Mouse (Mus musculus): ENCODE results near the gene Plekhg3. TPM values are rescaled to one million over a fixed set of nuclear protein-coding genes. Genes with fewer than 3 reads are reported as not detected.

The Plekhg3 gene
- polyA plus RNA-seq, 1 experiment from 2014 or later = 0.93 TPM

GRCm38 (mm10) chr12:76592213-76592612, 61.5 kb downstream of the Plekhg3 start:
- no peak overlapping the region for H3K4me2 ChIP-seq (ENCODE audit: low read length)
- no peak overlapping the region for H3K9ac ChIP-seq (ENCODE audit: low read depth, low read length)
- no peak for ATAC-seq
- H3K27me3 ChIP-seq (ENCODE audit: control insufficient read depth, insufficient read depth, low read depth, low read length) = no peaks in the 10 kb centered on the region
- H3K4me1 ChIP-seq (ENCODE audit: control insufficient read depth, insufficient read depth, low read length) = peaks cover 4% of the 10 kb centered on the region; the same call in 1 of the 2 replicates
- H3K4me3 ChIP-seq (ENCODE audit: low read depth, low read length) = no peak overlapping the region
- no peaks in the 10 kb centered on the region for H3K36me3 ChIP-seq (ENCODE audit: control insufficient read depth, insufficient read depth, low read length)
- H3K9me3 ChIP-seq (replicated peaks; ENCODE audit: control insufficient read depth, low read length, poor library complexity, severe bottlenecking) = no peaks in the 10 kb centered on the region
- H3K27ac ChIP-seq (ENCODE audit: low read length) = no peak overlapping the region
- 50% methylated on average over 1 of the region's 1 CpGs for WGBS

GRCm38 (mm10) chr12:76593254-76593653, 62.6 kb downstream of the Plekhg3 start:
- WGBS = 85% methylated on average over 6 of the region's 6 CpGs
- no peak for ATAC-seq
- Histone ChIP-seq H3K27me3 (ENCODE audit: control insufficient read depth, insufficient read depth, low read depth, low read length) (no peaks in the 10 kb centered on the region), H3K9ac (ENCODE audit: low read depth, low read length) (no peak overlapping the region), H3K4me1 (ENCODE audit: control insufficient read depth, insufficient read depth, low read length) (peaks cover 4% of the 10 kb centered on the region; the same call in 1 of the 2 replicates), H3K9me3 (replicated peaks; ENCODE audit: control insufficient read depth, low read length, poor library complexity, severe bottlenecking) (no peaks in the 10 kb centered on the region), H3K27ac (ENCODE audit: low read length) (no peak overlapping the region), H3K4me2 (ENCODE audit: low read length) (no peak overlapping the region), H3K4me3 (ENCODE audit: low read depth, low read length) (no peak overlapping the region), H3K36me3 (ENCODE audit: control insufficient read depth, insufficient read depth, low read length) (no peaks in the 10 kb centered on the region)

GRCm38 (mm10) chr12:76593839-76594322, 63.2 kb downstream of the Plekhg3 start:
- H3K27ac ChIP-seq (ENCODE audit: low read length) = no peak overlapping the region
- H3K9ac ChIP-seq (ENCODE audit: low read depth, low read length) = no peak overlapping the region
- WGBS = 10% methylated on average over 7 of the region's 7 CpGs
- H3K27me3 ChIP-seq (ENCODE audit: control insufficient read depth, insufficient read depth, low read depth, low read length) = no peaks in the 10 kb centered on the region
- no peaks in the 10 kb centered on the region for H3K36me3 ChIP-seq (ENCODE audit: control insufficient read depth, insufficient read depth, low read length)
- no peak overlapping the region for H3K4me3 ChIP-seq (ENCODE audit: low read depth, low read length)
- H3K9me3 ChIP-seq (replicated peaks; ENCODE audit: control insufficient read depth, low read length, poor library complexity, severe bottlenecking) = no peaks in the 10 kb centered on the region
- no peak overlapping the region for H3K4me2 ChIP-seq (ENCODE audit: low read length)
- no peak for ATAC-seq
- peaks cover 4% of the 10 kb centered on the region; the same call in 1 of the 2 replicates for H3K4me1 ChIP-seq (ENCODE audit: control insufficient read depth, insufficient read depth, low read length)

GRCm38 (mm10) chr12:76594556-76594955, 63.9 kb downstream of the Plekhg3 start:
- WGBS = 70% methylated on average over 3 of the region's 3 CpGs
- ATAC-seq = no peak

GRCm38 (mm10) chr12:76595830-76596229, 65.1 kb downstream of the Plekhg3 start:
- no peaks in the 10 kb centered on the region for H3K36me3 ChIP-seq (ENCODE audit: control insufficient read depth, insufficient read depth, low read length)
- H3K9me3 ChIP-seq (replicated peaks; ENCODE audit: control insufficient read depth, low read length, poor library complexity, severe bottlenecking) = no peaks in the 10 kb centered on the region
- H3K4me1 ChIP-seq (ENCODE audit: control insufficient read depth, insufficient read depth, low read length) = peaks cover 4% of the 10 kb centered on the region; the same call in 1 of the 2 replicates
- H3K9ac ChIP-seq (ENCODE audit: low read depth, low read length) = no peak overlapping the region
- no peak overlapping the region for H3K4me2 ChIP-seq (ENCODE audit: low read length)
- H3K4me3 ChIP-seq (ENCODE audit: low read depth, low read length) = no peak overlapping the region
- H3K27me3 ChIP-seq (ENCODE audit: control insufficient read depth, insufficient read depth, low read depth, low read length) = no peaks in the 10 kb centered on the region
- H3K27ac ChIP-seq (ENCODE audit: low read length) = no peak overlapping the region
- no peak for ATAC-seq
- WGBS = 78% methylated on average over 2 of the region's 2 CpGs

More at GRCm38 (mm10) chr12:76594556-76594955, 63.9 kb downstream of the Plekhg3 start:
- H3K36me3 ChIP-seq (ENCODE audit: control insufficient read depth, insufficient read depth, low read length) = no peaks in the 10 kb centered on the region
- H3K4me2 ChIP-seq (ENCODE audit: low read length) = no peak overlapping the region
- no peak overlapping the region for H3K4me3 ChIP-seq (ENCODE audit: low read depth, low read length)
- H3K9me3 ChIP-seq (replicated peaks; ENCODE audit: control insufficient read depth, low read length, poor library complexity, severe bottlenecking) = no peaks in the 10 kb centered on the region
- H3K4me1 ChIP-seq (ENCODE audit: control insufficient read depth, insufficient read depth, low read length) = peaks cover 4% of the 10 kb centered on the region; the same call in 1 of the 2 replicates
- no peak overlapping the region for H3K27ac ChIP-seq (ENCODE audit: low read length)
- H3K9ac ChIP-seq (ENCODE audit: low read depth, low read length) = no peak overlapping the region
- H3K27me3 ChIP-seq (ENCODE audit: control insufficient read depth, insufficient read depth, low read depth, low read length) = no peaks in the 10 kb centered on the region

- Histone ChIP-seq H3K27ac (ENCODE audit: low read length) (no peak overlapping the region), H3K9me3 (replicated peaks; ENCODE audit: control insufficient read depth, low read length, poor library complexity, severe bottlenecking) (no peaks in the 10 kb centered on the region), H3K36me3 (ENCODE audit: control insufficient read depth, insufficient read depth, low read length) (no peaks in the 10 kb centered on the region), H3K27me3 (ENCODE audit: control insufficient read depth, insufficient read depth, low read depth, low read length) (no peaks in the 10 kb centered on the region), H3K4me3 (ENCODE audit: low read depth, low read length) (no peak overlapping the region), H3K4me2 (ENCODE audit: low read length) (no peak overlapping the region), H3K4me1 (ENCODE audit: control insufficient read depth, insufficient read depth, low read length) (peaks cover 4% of the 10 kb centered on the region; the same call in 1 of the 2 replicates), H3K9ac (ENCODE audit: low read depth, low read length) (no peak overlapping the region)
- WGBS = 60% methylated on average over 15 of the region's 15 CpGs
- ATAC-seq = peak; percentile 63
Measured at GRCm38 (mm10) chr12:76596292-76597023, 65.8 kb downstream of the Plekhg3 start.

GRCm38 (mm10) chr12:76597577-76598100, 66.9 kb downstream of the Plekhg3 start:
- ATAC-seq = no peak
- WGBS = 85% methylated on average over 15 of the region's 15 CpGs

GRCm38 (mm10) chr12:76598196-76598928, 67.7 kb downstream of the Plekhg3 start:
- no peak for ATAC-seq
- Histone ChIP-seq H3K4me3 (ENCODE audit: low read depth, low read length) (no peak overlapping the region), H3K9ac (ENCODE audit: low read depth, low read length) (no peak overlapping the region), H3K4me1 (ENCODE audit: control insufficient read depth, insufficient read depth, low read length) (peaks cover 4% of the 10 kb centered on the region; the same call in 1 of the 2 replicates), H3K9me3 (replicated peaks; ENCODE audit: control insufficient read depth, low read length, poor library complexity, severe bottlenecking) (no peaks in the 10 kb centered on the region), H3K36me3 (ENCODE audit: control insufficient read depth, insufficient read depth, low read length) (no peaks in the 10 kb centered on the region), H3K27ac (ENCODE audit: low read length) (no peak overlapping the region), H3K4me2 (ENCODE audit: low read length) (no peak overlapping the region), H3K27me3 (ENCODE audit: control insufficient read depth, insufficient read depth, low read depth, low read length) (no peaks in the 10 kb centered on the region)
- WGBS = 78% methylated on average over 24 of the region's 24 CpGs

More at GRCm38 (mm10) chr12:76597577-76598100, 66.9 kb downstream of the Plekhg3 start:
- no peak overlapping the region for H3K9ac ChIP-seq (ENCODE audit: low read depth, low read length)
- H3K4me3 ChIP-seq (ENCODE audit: low read depth, low read length) = no peak overlapping the region
- no peaks in the 10 kb centered on the region for H3K36me3 ChIP-seq (ENCODE audit: control insufficient read depth, insufficient read depth, low read length)
- no peaks in the 10 kb centered on the region for H3K9me3 ChIP-seq (replicated peaks; ENCODE audit: control insufficient read depth, low read length, poor library complexity, severe bottlenecking)
- H3K27ac ChIP-seq (ENCODE audit: low read length) = no peak overlapping the region
- H3K27me3 ChIP-seq (ENCODE audit: control insufficient read depth, insufficient read depth, low read depth, low read length) = no peaks in the 10 kb centered on the region
- peaks cover 4% of the 10 kb centered on the region; the same call in 1 of the 2 replicates for H3K4me1 ChIP-seq (ENCODE audit: control insufficient read depth, insufficient read depth, low read length)
- no peak overlapping the region for H3K4me2 ChIP-seq (ENCODE audit: low read length)

Measured in midbrain, embryonic 16.5 days (tissue).